Mouse (Mus musculus) limb, embryonic 14.5 days (tissue): ENCODE data around the gene Tdrd3. TPM values are rescaled to one million over a fixed set of nuclear protein-coding genes. Genes with fewer than 3 reads are reported as not detected.

ENCODE experiments used
- ATAC-seq: fragments of 200-750 bp; cut with Nextera tagmentation; 2 replicates; pipeline ENCODE4 v1.8.0; 2017; ENCODE audit warnings: low read depth, moderate number of reproducible peaks, moderate TSS enrichment; ENCODE audit not compliant: low FRiP score
- DNase-seq: peaks from one replicate; pipeline ENCODE4 v3.0.0-alpha.2; 2015; ENCODE audit warnings: low spot score
- H3K27ac ChIP-seq: fragments of 300-500 bp; sonication (generic); replicated peaks from 2 replicates; pipeline ENCODE4 v1.5.1; 2014; ENCODE audit warnings: low read depth, mild to moderate bottlenecking, low read length, moderate library complexity, mixed read lengths
- H3K27me3 ChIP-seq: fragments of 300-500 bp; sonication (generic); 2 replicates; pipeline ENCODE4 v1.6.1; 2014; ENCODE audit warnings: low read length, mixed read lengths; ENCODE audit not compliant: control insufficient read depth, insufficient read depth
- H3K36me3 ChIP-seq: fragments of 300-500 bp; sonication (generic); 2 replicates; pipeline ENCODE4 v1.6.1; 2014; ENCODE audit warnings: mild to moderate bottlenecking, low read length, moderate library complexity, mixed read lengths; ENCODE audit not compliant: control insufficient read depth, insufficient read depth
- H3K4me1 ChIP-seq: fragments of 300-500 bp; sonication (generic); 2 replicates; pipeline ENCODE4 v1.6.1; 2014; ENCODE audit warnings: antibody characterized with exemption, low read length, mixed read lengths; ENCODE audit not compliant: control insufficient read depth, insufficient read depth
- H3K4me2 ChIP-seq: fragments of 300-500 bp; sonication (generic); replicated peaks from 2 replicates; pipeline ENCODE4 v1.6.1; 2014; ENCODE audit warnings: low read depth, mild to moderate bottlenecking, low read length, moderate library complexity; ENCODE audit not compliant: severe bottlenecking
- H3K4me3 ChIP-seq: fragments of 300-500 bp; sonication (generic); replicated peaks from 2 replicates; pipeline ENCODE4 v1.5.1; 2014; ENCODE audit warnings: low read length
- H3K9ac ChIP-seq: fragments of 300-500 bp; sonication (generic); 2 replicates; pipeline ENCODE4 v1.6.1; 2014; ENCODE audit warnings: mild to moderate bottlenecking, low read depth, low read length, moderate library complexity; ENCODE audit not compliant: severe bottlenecking
- H3K9me3 ChIP-seq: fragments of 300-500 bp; sonication (generic); 2 replicates; pipeline ENCODE4 v1.6.1; 2016; ENCODE audit warnings: low read length; ENCODE audit not compliant: control insufficient read depth
- POLR2A ChIP-seq: fragments of 200-500 bp; IDR thresholded peaks from 2 replicates; pipeline ENCODE4 v1.8.0; 2012; ENCODE audit warnings: inconsistent platforms, mild to moderate bottlenecking, moderate library complexity, borderline replicate concordance; ENCODE audit not compliant: insufficient read depth, insufficient read length; ENCODE audit errors: extremely low read depth
- WGBS: fragments of 180-500 bp; shearing (Covaris S2); extraction: QIAGEN DNeasy Blood & Tissue Kit; methylation state at CpG from one replicate; pipeline ENCODE4 v1.1.7; 2014; 5-methylcytosine and 5-hydroxymethylcytosine counted together
- polyA plus RNA-seq, 2 experiments: library from polyadenylated mRNA; depleted of rRNA in 1 of 2; stranded (reverse) in 1 of 2; unstranded in 1 of 2; fragments of >200 nt; fragmentation: Nextera tagmentation in 1 of 2; extraction: Ambion mirVana in 1 of 2; gene quantifications; 2 replicates each; pipeline versions ENCODE4 v1.2.1 to v1.2.3; 2012 to 2014

Tdrd3 gene
- 28.2 and 37.3 TPM in 2 replicates for polyA plus RNA-seq (2012; rRNA removed)
- 39.1 and 44.6 TPM in 2 replicates for polyA plus RNA-seq (2014; fragmentation: Nextera tagmentation; extraction: Ambion mirVana)

DNA sequence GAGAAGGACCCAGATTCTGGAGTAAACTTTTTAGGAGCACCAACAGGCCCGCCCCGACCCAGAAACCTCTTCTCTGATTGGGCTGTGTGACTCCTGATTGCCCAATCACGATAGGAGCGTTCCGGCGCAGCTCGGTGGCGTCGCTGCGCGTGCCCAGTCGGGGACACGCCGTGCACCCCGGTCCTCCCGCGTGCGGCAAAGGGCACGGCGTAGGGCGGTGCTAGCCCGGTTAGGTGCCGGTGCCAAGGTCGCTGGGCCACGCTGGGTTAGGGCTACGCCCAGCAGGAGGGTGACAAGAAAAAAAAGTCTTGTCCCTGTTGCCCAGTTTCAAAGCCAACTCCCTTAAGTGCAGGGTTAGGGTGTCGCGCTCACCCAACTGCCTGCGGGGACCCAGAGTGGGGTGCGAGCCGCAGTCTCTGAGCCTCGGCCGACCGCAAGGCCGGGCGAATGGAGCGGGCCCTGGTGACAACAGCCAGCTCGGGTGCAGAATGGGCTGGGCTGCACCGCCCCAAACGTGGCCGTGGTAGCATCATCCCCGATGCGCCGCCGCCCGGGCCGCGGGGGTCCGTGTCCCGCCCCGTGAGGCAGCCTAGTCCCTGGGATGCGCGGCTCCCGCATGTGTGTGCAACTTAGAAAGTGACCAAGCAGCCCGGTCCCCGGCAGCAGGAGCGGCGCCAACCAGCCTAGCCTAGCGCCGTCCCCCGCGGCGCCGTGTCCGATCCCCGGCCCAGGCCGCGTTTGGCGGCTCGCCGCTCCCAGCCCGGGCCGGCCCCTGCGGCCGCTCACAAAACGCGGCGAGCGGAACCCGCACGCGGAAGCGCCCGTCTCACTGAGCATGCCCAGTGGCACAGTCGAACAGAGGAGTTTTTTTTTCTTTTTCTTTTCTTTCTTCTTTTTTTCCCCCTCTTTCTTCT is at the start of gene Tdrd3:
TSS of gene Tdrd3 (plus strand) at position 832 of the 914 bp plus-strand sequence.
- peaks cover 8% of the 10 kb centered on the region for H3K4me1 ChIP-seq
- peak; percentile 84; the same call in 1 of the 2 replicates for TF ChIP-seq POLR2A
- no peaks in the 10 kb centered on the region for H3K9me3 ChIP-seq
- peak within 1 kb of the TSS; percentile 84 for H3K4me3 ChIP-seq
- ATAC-seq (peak; percentile 93), DNase-seq (peak; percentile 96)
- H3K27me3 ChIP-seq, result no peaks in the 10 kb centered on the region
- WGBS, result 2% methylated on average over 75 of the region's 85 CpGs
- no peaks in the 10 kb centered on the region for H3K36me3 ChIP-seq
- peak within 1 kb of the TSS; percentile 100 for H3K27ac ChIP-seq
- H3K9ac ChIP-seq, result peak within 1 kb of the TSS; percentile 98
- H3K4me2 ChIP-seq, result peak within 1 kb of the TSS; percentile 71

DNA sequence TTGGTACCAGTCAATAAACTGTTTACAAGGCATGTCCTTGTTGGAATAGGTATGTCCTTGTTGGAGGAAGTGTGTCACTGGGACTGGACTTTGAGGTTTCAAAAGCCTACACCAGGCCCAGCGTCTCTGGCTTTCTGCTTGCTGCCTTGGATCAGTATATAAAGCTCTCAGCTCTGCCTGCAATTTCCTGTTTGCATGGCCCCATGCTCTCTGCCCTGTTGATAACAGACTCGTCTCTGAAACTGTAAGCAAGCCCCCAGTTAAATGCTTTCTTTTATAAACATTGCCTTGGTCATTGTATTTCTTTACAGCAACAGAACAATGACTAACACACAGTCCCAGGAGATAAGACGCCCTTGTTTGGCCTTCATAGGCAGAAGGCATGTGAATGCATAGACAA is 49.3 kb upstream of the Tdrd3 start:
- H3K27ac ChIP-seq, result no peak overlapping the region
- H3K4me2 ChIP-seq, result no peak overlapping the region
- H3K36me3 ChIP-seq, result no peaks in the 10 kb centered on the region
- no peaks in the 10 kb centered on the region for H3K4me1 ChIP-seq
- H3K9ac ChIP-seq, result no peak overlapping the region
- H3K4me3 ChIP-seq, result no peak overlapping the region
- no peaks in the 10 kb centered on the region for H3K9me3 ChIP-seq
- H3K27me3 ChIP-seq, result no peaks in the 10 kb centered on the region
- DNase-seq, result no peak
- no peak for TF ChIP-seq POLR2A
- 63% methylated on average over 3 of the region's 3 CpGs for WGBS
- no peak for ATAC-seq

DNA sequence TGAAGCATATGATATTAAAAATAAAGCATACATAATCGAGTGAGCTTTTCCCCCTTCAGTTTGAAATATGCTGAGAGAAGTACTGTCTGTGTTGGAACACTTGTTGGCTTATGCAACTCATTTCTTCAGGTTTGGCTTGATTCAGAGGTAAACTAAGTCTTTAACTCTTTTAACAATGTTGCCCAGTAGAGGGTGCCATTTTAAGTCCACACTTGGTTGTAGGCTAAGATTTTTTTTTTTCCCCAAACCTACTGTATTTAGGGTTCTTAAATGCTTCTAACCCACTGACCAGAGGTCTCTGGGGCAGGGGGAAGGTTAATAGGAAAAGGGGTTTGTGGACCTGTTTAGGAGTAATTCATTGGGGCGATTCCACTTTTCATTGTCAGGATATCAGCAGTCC is 33.4 kb upstream of the Tdrd3 start:
- H3K9me3 ChIP-seq, result no peaks in the 10 kb centered on the region
- H3K4me3 ChIP-seq, result no peak overlapping the region
- no peak for ATAC-seq
- no peaks in the 10 kb centered on the region for H3K27me3 ChIP-seq
- no peak overlapping the region for H3K27ac ChIP-seq
- no peaks in the 10 kb centered on the region for H3K36me3 ChIP-seq
- TF ChIP-seq POLR2A, result no peak
- 69% methylated on average over 2 of the region's 2 CpGs for WGBS
- no peak overlapping the region for H3K4me2 ChIP-seq
- H3K9ac ChIP-seq, result no peak overlapping the region
- H3K4me1 ChIP-seq, result no peaks in the 10 kb centered on the region
- no peak for DNase-seq

DNA sequence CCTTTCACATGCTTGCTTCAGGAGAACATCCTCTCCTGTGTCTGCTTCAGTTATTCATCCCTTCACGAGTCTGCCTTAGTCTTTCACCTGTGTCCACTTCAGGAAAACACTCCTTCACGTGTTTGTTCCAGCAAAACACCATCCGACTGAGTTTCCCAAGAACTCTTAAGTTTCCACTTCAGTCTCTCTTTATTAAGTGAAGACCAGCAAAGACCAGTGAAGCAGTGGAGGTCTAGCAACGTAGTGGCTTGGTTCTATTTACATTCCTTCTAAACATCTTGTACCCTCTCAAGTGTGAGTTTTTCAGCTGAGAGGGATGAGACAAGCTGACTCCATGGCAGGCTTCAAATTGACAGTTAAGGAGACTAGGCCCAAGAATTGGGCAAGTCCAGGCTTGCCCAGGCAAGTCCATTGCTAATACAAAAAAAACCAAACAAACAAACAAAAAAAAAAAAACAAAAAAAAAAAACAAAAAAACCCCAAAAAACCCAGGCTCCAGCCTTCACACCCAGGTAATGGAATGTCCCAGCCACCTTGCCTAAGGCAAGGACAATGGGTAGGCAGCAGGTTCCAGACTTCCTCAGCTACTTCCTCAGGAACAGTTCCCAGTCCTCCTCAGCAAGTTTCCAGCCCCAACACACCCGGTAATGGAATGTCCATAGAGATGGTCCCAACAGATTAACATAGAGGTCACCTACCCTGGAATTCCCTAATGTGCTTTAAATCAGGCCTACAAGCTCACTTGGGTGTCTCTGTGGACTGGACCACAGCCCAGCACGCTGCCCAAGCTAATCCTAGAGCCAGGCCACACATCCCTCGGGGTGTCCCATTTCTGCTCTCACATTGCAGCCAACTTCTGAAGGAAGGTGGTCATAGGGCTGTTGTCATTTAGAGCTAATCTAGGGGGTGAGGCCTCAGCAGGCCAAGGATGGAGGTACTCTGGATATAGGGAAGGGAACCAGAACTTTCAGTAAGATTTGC is 31.9 kb upstream of the Tdrd3 start:
- no peak overlapping the region for H3K4me3 ChIP-seq
- no peaks in the 10 kb centered on the region for H3K4me1 ChIP-seq
- H3K36me3 ChIP-seq, result no peaks in the 10 kb centered on the region
- 79% methylated on average over 7 of the region's 7 CpGs for WGBS
- no peak for TF ChIP-seq POLR2A
- no peaks in the 10 kb centered on the region for H3K27me3 ChIP-seq
- no peak for ATAC-seq
- H3K27ac ChIP-seq, result no peak overlapping the region
- H3K9me3 ChIP-seq, result no peaks in the 10 kb centered on the region
- no peak overlapping the region for H3K4me2 ChIP-seq
- H3K9ac ChIP-seq, result no peak overlapping the region
- no peak for DNase-seq

DNA sequence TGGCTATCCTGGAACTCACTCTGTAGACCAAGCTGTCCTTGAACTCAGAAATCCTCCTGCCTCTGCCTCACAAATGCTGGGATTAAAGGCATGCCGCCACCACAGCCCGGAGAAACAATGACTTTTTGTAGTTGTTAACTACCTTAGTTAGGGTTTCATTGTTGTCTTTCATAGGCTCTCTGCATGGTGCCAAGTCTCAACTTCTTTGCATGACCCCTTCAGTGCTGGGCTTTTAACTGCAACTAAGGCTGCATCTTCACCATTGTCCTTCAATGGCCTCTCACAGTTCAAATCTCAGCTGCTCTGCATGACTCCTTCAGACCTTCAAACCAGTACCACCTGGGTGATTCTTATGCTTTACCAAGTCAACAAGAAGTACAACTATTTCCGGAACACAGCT is 23.3 kb upstream of the Tdrd3 start:
- WGBS, result 92% methylated on average over 3 of the region's 3 CpGs
- TF ChIP-seq POLR2A, result no peak
- no peaks in the 10 kb centered on the region for H3K4me1 ChIP-seq
- DNase-seq, result no peak
- H3K4me2 ChIP-seq, result no peak overlapping the region
- no peaks in the 10 kb centered on the region for H3K36me3 ChIP-seq
- no peaks in the 10 kb centered on the region for H3K27me3 ChIP-seq
- H3K27ac ChIP-seq, result no peak overlapping the region
- ATAC-seq, result no peak
- H3K9me3 ChIP-seq, result no peaks in the 10 kb centered on the region
- H3K9ac ChIP-seq, result no peak overlapping the region
- no peak overlapping the region for H3K4me3 ChIP-seq
